Comparison of ENCODE assay signal across 9 mouse cellular contexts in genomic region chr6:21213865-21214672, GRCm38 (mm10). TPM values are rescaled to one million over a fixed set of nuclear protein-coding genes. Genes with fewer than 3 reads are reported as not detected.
A peak's percentile ranks its signal among the peaks of the same experiment; 100 is the strongest.
DNase-seq lines count a peak whose midpoint lies in the region; ATAC-seq lines count a peak whose summit lies in the region.
"Had no signal": no experiment of that assay in that cellular context is flagged by ENCODE, and none has a peak within 500 bp of the region (broad histone marks: within the 10 kb centered on the region; RNA-seq: fewer than 3 reads in every experiment).

No protein-coding gene starts in this region.

- H3K4me2 ChIP-seq in heart, embryonic 11.5 days: peak overlapping the region; percentile 96
- peak overlapping the region; percentile 99 for H3K4me2 ChIP-seq in kidney, embryonic 15.5 days
- H3K4me2 ChIP-seq in limb, embryonic 15.5 days: peak overlapping the region; percentile 97
- H3K4me2 ChIP-seq in neural tube, embryonic 15.5 days: peak overlapping the region; percentile 64

- 0 out of 2 replicates have a peak, but pooled peaks cover 3% of the 10 kb centered on the region for H3K4me1 ChIP-seq in heart, embryonic 11.5 days (ENCODE audit: control insufficient read depth, insufficient read depth, low read length)
- H3K4me1 ChIP-seq in kidney, embryonic 15.5 days: peaks cover 15% of the 10 kb centered on the region
- peaks cover 4% of the 10 kb centered on the region; the same call in 1 of the 2 replicates for H3K4me1 ChIP-seq in limb, embryonic 15.5 days
- peaks cover 21% of the 10 kb centered on the region for H3K4me1 ChIP-seq in neural tube, embryonic 15.5 days

- no peak overlapping the region for H3K27ac ChIP-seq in heart, embryonic 11.5 days (ENCODE audit: low read depth, low read length)
- H3K27ac ChIP-seq in kidney, embryonic 15.5 days: no peak overlapping the region
- H3K27ac ChIP-seq in limb, embryonic 15.5 days: peak overlapping the region; percentile 59; the same call in 1 of the 2 replicates
- peak overlapping the region; percentile 87 for H3K27ac ChIP-seq in neural tube, embryonic 15.5 days (replicated peaks)

- H3K4me3 ChIP-seq in heart, embryonic 11.5 days (ENCODE audit: low read depth, low read length): peak overlapping the region; percentile 69
- peak overlapping the region; percentile 75 for H3K4me3 ChIP-seq in kidney, embryonic 15.5 days (replicated peaks)
- peak overlapping the region; percentile 67 for H3K4me3 ChIP-seq in limb, embryonic 15.5 days
- peak overlapping the region; percentile 87 for H3K4me3 ChIP-seq in neural tube, embryonic 15.5 days (replicated peaks)
- H3K4me3 ChIP-seq: erythroblast, embryonic 14.5 days had no signal

- H3K27me3 ChIP-seq in heart, embryonic 11.5 days (ENCODE audit: control insufficient read depth, insufficient read depth, low read length): peaks cover 19% of the 10 kb centered on the region
- H3K27me3 ChIP-seq in kidney, embryonic 15.5 days: peaks cover 46% of the 10 kb centered on the region
- H3K27me3 ChIP-seq in limb, embryonic 15.5 days: peaks cover 14% of the 10 kb centered on the region; the same call in 1 of the 2 replicates
- no peaks in the 10 kb centered on the region for H3K27me3 ChIP-seq in neural tube, embryonic 15.5 days (replicated peaks)

- WGBS in heart, embryonic 11.5 days (ENCODE audit: insufficient replicate concordance): 2% methylated on average over 29 of the region's 29 CpGs
- under 1% methylated on average over 29 of the region's 29 CpGs for WGBS in kidney, embryonic 15.5 days
- under 1% methylated on average over 29 of the region's 29 CpGs for WGBS in limb, embryonic 15.5 days
- under 1% methylated on average over 29 of the region's 29 CpGs for WGBS in neural tube, embryonic 15.5 days

- H3K9ac ChIP-seq in heart, embryonic 11.5 days (ENCODE audit: low read depth, low read length): peak overlapping the region; percentile 65; the same call in 1 of the 2 replicates
- H3K9ac ChIP-seq in kidney, embryonic 15.5 days: peak overlapping the region; percentile 59
- H3K9ac ChIP-seq in limb, embryonic 15.5 days: peak overlapping the region; percentile 45
- peak overlapping the region; percentile 85 for H3K9ac ChIP-seq in neural tube, embryonic 15.5 days (replicated peaks)

- peak; percentile 22 for DNase-seq in urinary bladder, postnatal 25 days (ENCODE audit: low spot score)
- no peak for DNase-seq in urinary bladder, adult 2 months (ENCODE audit: low spot score)
- peak; percentile 90 for DNase-seq in embryo, embryonic 10 days (ENCODE audit: low spot score)
- DNase-seq in thymus, postnatal 36 days: no peak

- ATAC-seq in heart, embryonic 11.5 days (replicated peaks; ENCODE audit: insufficient number of reproducible peaks, low FRiP score, low TSS enrichment): peak; percentile 55; the same call in 1 of the 2 replicates
- ATAC-seq in kidney, embryonic 15.5 days (replicated peaks; ENCODE audit: low FRiP score): peak; percentile 52
- no peak for ATAC-seq in limb, embryonic 15.5 days (ENCODE audit: insufficient number of reproducible peaks, low FRiP score, low TSS enrichment, low read depth)
- ATAC-seq in neural tube, embryonic 15.5 days (ENCODE audit: low FRiP score): peak; percentile 67

- H3K9me3 ChIP-seq in heart, embryonic 11.5 days (replicated peaks; ENCODE audit: control insufficient read depth, low read length): no peaks in the 10 kb centered on the region
- no peaks in the 10 kb centered on the region for H3K9me3 ChIP-seq in kidney, embryonic 15.5 days (replicated peaks)
- no peaks in the 10 kb centered on the region for H3K9me3 ChIP-seq in limb, embryonic 15.5 days
- no peaks in the 10 kb centered on the region for H3K9me3 ChIP-seq in neural tube, embryonic 15.5 days (replicated peaks)

- no peaks in the 10 kb centered on the region for H3K36me3 ChIP-seq in heart, embryonic 11.5 days (ENCODE audit: control insufficient read depth, insufficient read depth, low read length)
- H3K36me3 ChIP-seq in kidney, embryonic 15.5 days: no peaks in the 10 kb centered on the region
- no peaks in the 10 kb centered on the region for H3K36me3 ChIP-seq in limb, embryonic 15.5 days
- no peaks in the 10 kb centered on the region for H3K36me3 ChIP-seq in neural tube, embryonic 15.5 days

RNA-seq across cellular contexts. Expression of gene Kcnd2, which starts 1.2 kb away (rescaled TPM):
- 0.06 and 0.11 TPM in 2 replicates for polyA plus RNA-seq in urinary bladder, adult 2 months (2012; rRNA removed)
- polyA plus RNA-seq in heart, embryonic 11.5 days (2014; fragmentation: Nextera tagmentation; extraction: Ambion mirVana): 1.8 and 1.9 TPM in 2 replicates
- 2.0 and 2.7 TPM in 2 replicates for polyA plus RNA-seq in kidney, embryonic 15.5 days (2015; fragmentation: Nextera tagmentation; extraction: Ambion mirVana)
- polyA plus RNA-seq in limb, embryonic 15.5 days (2015; fragmentation: Nextera tagmentation; extraction: Ambion mirVana): 3.0 and 3.8 TPM in 2 replicates
- polyA plus RNA-seq in neural tube, embryonic 15.5 days (2015; fragmentation: Nextera tagmentation; extraction: Ambion mirVana): 25.0 and 30.6 TPM in 2 replicates
- polyA plus RNA-seq: erythroblast, embryonic 14.5 days had no signal

Comparison
In these comparisons a context has a peak if more than half of its experiments do, and no peak if none do; other contexts are left out.
1. DNase-seq: peak in urinary bladder, postnatal 25 days (single experiment) and embryo, embryonic 10 days (single experiment); none in urinary bladder, adult 2 months (single experiment) and thymus, postnatal 36 days (0 of 2).
2. H3K27ac ChIP-seq: peak in limb, embryonic 15.5 days (single experiment) and neural tube, embryonic 15.5 days (single experiment); none in heart, embryonic 11.5 days (single experiment) and kidney, embryonic 15.5 days (single experiment).
3. Peak in every context shown above with its lines, with median percentiles within 50 percentile points of each other: H3K4me2 ChIP-seq, H3K4me3 ChIP-seq and H3K9ac ChIP-seq.